Mouse (Mus musculus) stomach, postnatal 0 days (tissue): ENCODE measurements at regions not wholly inside any gene's neighbourhood (a gene's known extent, or its start where the extent isn't known, plus 50 kb on each side); places are given as distances from the start of the nearest gene placed in this dataset.

Experiments used
- ATAC-seq: fragments of 200-750 bp; cut with Nextera tagmentation; 2 replicates; pipeline ENCODE4 v1.8.0; 2017; ENCODE audit not compliant: low FRiP score, low TSS enrichment
- DNase-seq: peaks from one replicate; pipeline ENCODE4 v3.0.0-alpha.2; 2016; ENCODE audit warnings: low spot score
- H3K27ac ChIP-seq: fragments of 300-500 bp; sonication (generic); replicated peaks from 2 replicates; pipeline ENCODE4 v1.5.1; 2014; ENCODE audit warnings: mild to moderate bottlenecking, control low read depth
- H3K27me3 ChIP-seq: fragments of 300-500 bp; sonication (generic); 2 replicates; pipeline ENCODE4 v1.6.1; 2014; ENCODE audit warnings: low read length; ENCODE audit not compliant: control insufficient read depth, insufficient read depth
- H3K36me3 ChIP-seq: fragments of 300-500 bp; sonication (generic); 2 replicates; pipeline ENCODE4 v1.6.1; 2014; ENCODE audit warnings: low read length, mixed read lengths; ENCODE audit not compliant: control insufficient read depth, insufficient read depth
- H3K4me1 ChIP-seq: fragments of 300-500 bp; sonication (generic); replicated peaks from 2 replicates; pipeline ENCODE4 v1.6.1; 2014; ENCODE audit warnings: antibody characterized with exemption; ENCODE audit not compliant: control insufficient read depth, insufficient read depth
- H3K4me2 ChIP-seq: fragments of 300-500 bp; sonication (generic); replicated peaks from 2 replicates; pipeline ENCODE4 v1.6.1; 2014; ENCODE audit warnings: low read depth, mild to moderate bottlenecking, control low read depth, moderate library complexity
- H3K4me3 ChIP-seq: fragments of 300-500 bp; sonication (generic); 2 replicates; pipeline ENCODE4 v1.5.1; 2014; ENCODE audit warnings: low read depth, low read length, control low read depth
- H3K9ac ChIP-seq: fragments of 300-500 bp; sonication (generic); 2 replicates; pipeline ENCODE4 v1.6.1; 2014; ENCODE audit warnings: mild to moderate bottlenecking, low read length, control low read depth, mixed read lengths
- H3K9me3 ChIP-seq: fragments of 300-500 bp; sonication (generic); 2 replicates; pipeline ENCODE4 v1.6.1; 2016; ENCODE audit warnings: low read length; ENCODE audit not compliant: control insufficient read depth
- CTCF ChIP-seq: IDR thresholded peaks from 2 replicates; pipeline ENCODE4 v1.5.1; 2016; ENCODE audit warnings: antibody characterized with exemption, low read depth, mild to moderate bottlenecking, moderate library complexity
- EP300 ChIP-seq: optimal IDR thresholded peaks from 2 replicates; pipeline ENCODE3; 2016; ENCODE audit warnings: antibody characterized with exemption
- WGBS: fragments of 180-500 bp; shearing (Covaris S2); extraction: QIAGEN DNeasy Blood & Tissue Kit; methylation state at CpG from one replicate; pipeline ENCODE4 v1.1.7; 2014; 5-methylcytosine and 5-hydroxymethylcytosine counted together

- H3K9ac ChIP-seq: no peak overlapping the region
- no peaks in the 10 kb centered on the region for H3K27me3 ChIP-seq
- TF ChIP-seq CTCF (no peak), EP300 (no peak)
- H3K4me1 ChIP-seq: no peaks in the 10 kb centered on the region
- H3K27ac ChIP-seq: no peak overlapping the region
- 77% methylated on average over 2 of the region's 2 CpGs for WGBS
- no peak overlapping the region for H3K4me2 ChIP-seq
- no peaks in the 10 kb centered on the region for H3K36me3 ChIP-seq
- ATAC-seq (no peak), DNase-seq (no peak)
- no peaks in the 10 kb centered on the region for H3K9me3 ChIP-seq
- no peak overlapping the region for H3K4me3 ChIP-seq
Observed at GRCm38 (mm10) chr15:52836896-52837295, 1047.8 kb upstream of the Gm7489 start.

- DNase-seq: no peak
- ATAC-seq: no peak
- Histone ChIP-seq H3K9ac (no peak overlapping the region), H3K4me3 (no peak overlapping the region), H3K36me3 (no peaks in the 10 kb centered on the region), H3K27me3 (no peaks in the 10 kb centered on the region), H3K9me3 (no peaks in the 10 kb centered on the region), H3K4me2 (no peak overlapping the region), H3K27ac (no peak overlapping the region), H3K4me1 (no peaks in the 10 kb centered on the region)
- no peak for TF ChIP-seq CTCF
- TF ChIP-seq EP300: no peak
Observed at GRCm38 (mm10) chr15:52848132-52848531, 1036.6 kb upstream of the Gm7489 start.

- H3K4me3 ChIP-seq: no peak overlapping the region
- 72% methylated on average over 4 of the region's 4 CpGs for WGBS
- H3K27me3 ChIP-seq: no peaks in the 10 kb centered on the region
- H3K9ac ChIP-seq: no peak overlapping the region
- no peak overlapping the region for H3K4me2 ChIP-seq
- no peaks in the 10 kb centered on the region for H3K4me1 ChIP-seq
- ATAC-seq (no peak), DNase-seq (no peak)
- no peaks in the 10 kb centered on the region for H3K9me3 ChIP-seq
- no peaks in the 10 kb centered on the region for H3K36me3 ChIP-seq
- TF ChIP-seq EP300 (no peak), CTCF (no peak)
- no peak overlapping the region for H3K27ac ChIP-seq
Observed at GRCm38 (mm10) chr15:52858682-52859081, 1026.0 kb upstream of the Gm7489 start.

- no peak overlapping the region for H3K9ac ChIP-seq
- WGBS: 72% methylated on average over 4 of the region's 4 CpGs
- H3K27me3 ChIP-seq: no peaks in the 10 kb centered on the region
- TF ChIP-seq CTCF: 0 out of 2 replicates have a peak, but pooled peaks have one; percentile 6
- no peak for TF ChIP-seq EP300
- no peak overlapping the region for H3K4me2 ChIP-seq
- H3K4me3 ChIP-seq: no peak overlapping the region
- DNase-seq (no peak), ATAC-seq (no peak)
- no peak overlapping the region for H3K27ac ChIP-seq
- no peaks in the 10 kb centered on the region for H3K9me3 ChIP-seq
- H3K36me3 ChIP-seq: no peaks in the 10 kb centered on the region
- no peaks in the 10 kb centered on the region for H3K4me1 ChIP-seq
Observed at GRCm38 (mm10) chr15:52863494-52863893, 1021.2 kb upstream of the Gm7489 start.

- DNase-seq (no peak), ATAC-seq (no peak)
- Histone ChIP-seq H3K4me1 (no peaks in the 10 kb centered on the region), H3K4me3 (no peak overlapping the region), H3K9me3 (no peaks in the 10 kb centered on the region), H3K9ac (no peak overlapping the region), H3K27me3 (no peaks in the 10 kb centered on the region), H3K36me3 (no peaks in the 10 kb centered on the region), H3K4me2 (no peak overlapping the region), H3K27ac (no peak overlapping the region)
- TF ChIP-seq EP300: no peak
- TF ChIP-seq CTCF: no peak
- WGBS: 55% methylated on average over 9 of the region's 9 CpGs
Observed at GRCm38 (mm10) chr15:52892244-52892950, 992.3 kb upstream of the Gm7489 start.

- Histone ChIP-seq H3K4me2 (no peak overlapping the region), H3K4me1 (no peaks in the 10 kb centered on the region), H3K4me3 (no peak overlapping the region), H3K27ac (no peak overlapping the region), H3K36me3 (no peaks in the 10 kb centered on the region), H3K27me3 (no peaks in the 10 kb centered on the region), H3K9ac (no peak overlapping the region), H3K9me3 (no peaks in the 10 kb centered on the region)
- DNase-seq: no peak
- TF ChIP-seq CTCF (no peak), EP300 (no peak)
- ATAC-seq: no peak
- WGBS: 34% methylated on average over 1 of the region's 1 CpGs
Observed at GRCm38 (mm10) chr15:52898107-52898506, 986.6 kb upstream of the Gm7489 start.
